Mouse (Mus musculus) adrenal gland, postnatal 14 days (tissue): ENCODE measurements around the gene Ltbp4. TPM values are rescaled to one million over a fixed set of nuclear protein-coding genes. Genes with fewer than 3 reads are reported as not detected.

Experiments used
- DNase-seq: peaks from one replicate; pipeline ENCODE4 v3.0.0; 2021; ENCODE audit warnings: mixed read lengths
- total RNA-seq: library from RNA; stranded (reverse); gene quantifications from 2 replicates; pipeline ENCODE4 v1.2.3, GENCODE M21; 2021

Gene Ltbp4
- total RNA-seq, 1 experiment from 2014 or later: 126 TPM

DNA sequence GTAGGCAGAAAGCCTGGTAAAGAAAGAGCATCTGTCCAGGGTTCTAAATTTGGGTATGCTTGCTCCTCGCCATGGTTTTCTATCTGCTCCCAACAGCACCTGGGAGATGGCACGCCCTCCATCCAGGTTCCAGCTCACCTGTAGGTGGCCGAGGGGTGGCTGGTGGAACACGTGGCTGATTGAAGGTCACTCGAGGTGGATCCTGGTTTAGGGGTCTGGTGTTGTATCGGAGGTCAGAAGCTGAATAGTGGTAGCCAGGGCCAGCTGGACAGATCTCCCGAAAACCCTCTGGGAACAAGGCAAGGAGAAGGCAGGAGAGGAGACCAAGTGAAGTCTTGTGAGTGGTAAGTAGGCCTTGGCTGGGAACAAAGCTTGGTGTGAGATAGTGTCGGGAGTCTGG, 10.0 kb downstream of the Ltbp4 start:
- no peak for DNase-seq

DNA sequence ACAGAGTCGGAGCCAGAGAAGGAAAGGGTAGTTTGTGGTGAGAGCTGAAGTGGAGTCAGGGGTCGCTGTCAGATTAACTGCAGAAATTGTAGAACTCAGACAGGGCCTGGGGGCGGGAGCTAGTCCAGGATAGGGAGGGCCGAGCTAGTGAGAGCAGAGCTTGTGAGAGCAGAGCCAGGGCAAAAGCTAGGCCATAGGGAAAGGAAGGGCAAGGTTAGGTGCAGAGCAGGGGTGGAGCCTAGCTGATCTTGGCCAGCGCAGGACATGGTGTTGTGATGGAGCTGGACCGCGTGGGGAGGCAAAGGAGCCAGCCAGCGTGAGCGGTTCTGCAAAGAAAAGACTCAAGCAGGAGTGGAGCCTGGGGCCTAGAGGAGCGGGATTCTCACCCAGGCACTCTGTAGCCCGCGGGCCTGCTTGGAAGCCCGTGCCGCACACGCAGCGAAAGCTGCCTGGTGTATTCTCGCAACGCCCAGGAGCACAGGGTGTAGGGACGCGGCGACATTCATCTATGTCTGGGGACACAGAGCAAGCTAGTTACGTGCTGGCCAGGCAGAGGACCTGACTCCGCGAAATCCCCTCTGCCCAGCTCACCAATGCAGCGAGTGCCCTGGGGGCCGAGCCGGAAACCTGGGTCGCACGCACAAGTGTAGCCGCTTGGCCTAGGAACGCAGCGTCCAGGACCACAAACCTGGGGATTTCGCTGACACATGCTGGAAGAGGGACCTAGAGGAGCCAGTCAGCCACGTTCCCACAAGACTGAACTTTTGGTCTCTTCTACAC, 11.2 kb downstream of the Ltbp4 start:
- peak; percentile 53 for DNase-seq

DNA sequence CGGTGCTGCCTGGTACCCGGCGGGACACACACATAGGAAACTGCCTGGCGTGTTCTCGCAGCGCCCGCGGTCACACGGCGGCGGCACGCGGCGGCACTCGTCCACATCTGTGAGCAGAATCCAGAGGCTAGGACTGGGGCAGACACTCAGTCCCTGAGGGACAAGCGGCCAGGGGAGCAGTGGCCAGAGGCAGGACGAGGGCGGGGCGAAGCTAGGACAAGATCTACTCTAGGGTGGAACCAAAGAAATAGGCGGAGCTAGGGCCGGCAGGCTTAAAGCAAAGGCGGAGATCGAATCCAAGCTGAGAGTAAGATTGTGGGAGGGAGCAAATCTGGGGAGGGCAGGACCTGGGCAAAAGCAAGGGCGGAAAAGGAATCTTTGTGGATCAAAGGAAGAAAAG, 11.8 kb downstream of the Ltbp4 start:
- DNase-seq: peak; percentile 85

DNA sequence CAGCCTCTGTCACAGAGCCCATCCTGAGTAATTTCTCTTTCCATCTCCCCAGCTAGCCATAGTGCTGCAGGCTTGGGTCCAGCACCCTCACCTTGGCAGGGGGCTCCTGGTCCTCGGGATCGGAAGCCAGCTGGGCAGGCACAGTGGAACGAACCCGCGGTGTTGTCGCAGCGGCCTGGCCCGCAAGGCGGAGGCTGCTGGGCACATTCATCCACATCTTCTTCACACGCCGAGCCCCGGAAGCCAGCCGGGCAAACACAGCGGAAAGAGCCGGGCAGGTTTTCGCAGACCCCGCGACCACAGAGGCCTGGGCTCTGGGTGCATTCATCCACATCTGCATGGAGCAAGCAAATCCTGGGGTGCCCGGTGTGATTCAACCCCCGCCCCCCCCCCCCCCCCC, 12.6 kb downstream of the Ltbp4 start:
- no peak for DNase-seq

DNA sequence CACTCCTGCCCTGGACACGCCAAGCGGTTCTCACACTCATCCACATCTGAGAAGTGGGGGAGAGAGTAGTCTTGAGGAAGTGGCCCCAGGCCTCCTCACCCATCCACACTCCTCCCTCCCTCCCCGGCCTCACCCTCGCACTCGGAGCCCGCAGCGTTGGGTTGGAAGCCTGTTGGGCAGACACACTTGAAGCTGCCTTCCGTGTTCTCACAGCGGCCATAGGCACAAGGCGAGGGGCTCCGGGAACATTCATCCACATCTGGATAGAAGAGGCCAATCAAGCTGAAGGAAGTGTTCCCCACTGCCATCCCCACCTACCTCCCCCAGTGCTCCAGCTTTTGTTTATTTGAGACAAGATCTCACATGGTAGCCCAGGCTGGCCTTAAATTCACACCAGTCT, 13.3 kb downstream of the Ltbp4 start:
- DNase-seq: no peak

DNA sequence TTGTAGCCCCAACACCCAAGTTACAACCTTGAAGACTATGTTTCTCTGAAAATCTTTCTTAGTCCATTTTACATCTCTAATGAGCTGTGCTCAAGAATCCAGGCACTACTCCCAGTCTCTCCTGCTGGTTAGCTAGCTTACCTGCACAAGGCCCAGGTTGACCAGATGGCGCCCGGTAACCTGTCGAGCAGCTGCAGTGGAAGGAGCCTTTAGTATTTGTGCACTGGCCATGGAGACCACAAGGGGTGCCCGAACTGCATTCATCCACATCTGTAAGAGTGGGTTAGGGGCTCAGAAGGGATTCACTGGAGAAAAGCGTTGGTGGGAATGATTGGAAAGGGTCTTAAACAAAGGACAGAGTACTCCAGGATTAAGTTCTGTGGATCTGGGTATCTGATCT, 14.5 kb downstream of the Ltbp4 start:
- no peak for DNase-seq

DNA sequence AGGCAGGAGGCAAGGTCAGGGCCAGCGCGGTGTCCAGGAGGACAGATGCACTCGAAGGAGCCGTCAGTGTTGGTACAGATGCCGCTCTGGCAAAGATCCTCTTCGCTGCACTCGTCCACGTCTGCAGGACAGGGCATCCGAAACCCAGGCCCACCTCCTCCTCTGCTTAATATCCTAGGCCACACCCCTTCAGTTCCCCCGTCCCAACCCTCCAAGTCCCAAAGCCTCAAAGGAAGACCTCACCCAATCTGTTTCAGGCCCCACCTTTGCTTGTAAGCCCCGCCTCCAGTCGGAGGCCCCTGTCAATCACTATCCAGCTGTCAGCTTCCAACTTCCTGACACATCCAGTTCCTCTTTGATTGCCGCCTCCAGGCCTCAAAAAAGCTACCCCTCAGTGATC, 15.2 kb downstream of the Ltbp4 start:
- DNase-seq: no peak

DNA sequence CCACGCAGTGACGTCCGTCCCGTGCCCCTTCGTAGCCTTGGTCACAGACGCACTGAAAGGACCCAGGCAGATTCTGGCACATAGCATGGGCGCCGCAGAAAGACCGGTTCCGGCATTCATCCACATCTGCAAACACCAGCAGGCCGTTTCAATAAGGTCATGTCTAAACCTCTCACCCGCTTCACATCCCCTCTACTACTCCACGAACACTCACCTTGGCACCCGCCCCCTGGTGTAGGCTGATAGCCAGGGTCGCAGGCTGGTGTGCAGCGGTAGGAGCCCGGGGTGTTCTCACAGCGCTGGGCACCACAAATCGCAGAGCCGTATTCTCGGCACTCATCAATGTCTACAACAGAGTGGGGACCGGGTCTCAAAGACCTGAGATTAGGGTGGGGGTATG, 18.1 kb downstream of the Ltbp4 start:
- DNase-seq: no peak

DNA sequence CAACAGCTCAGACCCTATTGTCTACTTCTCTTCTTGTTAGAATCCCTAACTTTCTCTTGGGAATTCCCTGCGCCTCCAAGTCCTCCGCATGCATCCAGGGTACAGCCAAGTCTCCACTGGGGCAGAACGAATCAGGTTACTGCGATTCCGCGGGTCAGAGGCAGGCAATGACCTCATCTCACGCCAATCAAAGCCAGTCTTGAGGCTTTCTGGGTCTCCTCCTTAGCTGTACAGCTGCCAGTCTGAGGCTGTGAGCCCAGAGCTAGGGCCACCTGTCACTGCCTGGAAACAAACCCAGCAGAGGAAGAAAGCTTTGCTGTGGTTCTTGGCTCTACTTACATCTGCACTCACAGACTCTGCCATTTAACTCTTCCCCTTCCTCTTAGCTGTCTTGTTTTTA, 21.5 kb downstream of the Ltbp4 start:
- DNase-seq: no peak

DNA sequence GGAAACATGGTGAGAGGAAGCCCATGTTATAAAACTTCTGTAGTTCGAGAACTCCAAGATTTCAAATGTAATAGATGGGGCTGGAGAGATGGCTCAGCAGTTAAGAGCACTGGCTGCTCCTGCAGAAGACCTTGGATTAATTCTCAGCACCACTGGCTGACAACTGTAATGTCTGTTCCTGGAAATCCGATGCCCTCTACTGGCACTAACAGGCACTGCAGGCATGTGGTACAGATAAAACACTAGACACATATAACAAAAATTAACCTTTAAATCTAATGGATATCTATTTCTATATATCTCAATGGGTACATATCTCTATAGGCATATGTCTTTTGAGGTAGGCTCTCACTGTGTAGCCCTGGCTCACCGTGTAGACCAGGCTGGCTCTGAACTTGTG, 23.1 kb downstream of the Ltbp4 start:
- no peak for DNase-seq

DNA sequence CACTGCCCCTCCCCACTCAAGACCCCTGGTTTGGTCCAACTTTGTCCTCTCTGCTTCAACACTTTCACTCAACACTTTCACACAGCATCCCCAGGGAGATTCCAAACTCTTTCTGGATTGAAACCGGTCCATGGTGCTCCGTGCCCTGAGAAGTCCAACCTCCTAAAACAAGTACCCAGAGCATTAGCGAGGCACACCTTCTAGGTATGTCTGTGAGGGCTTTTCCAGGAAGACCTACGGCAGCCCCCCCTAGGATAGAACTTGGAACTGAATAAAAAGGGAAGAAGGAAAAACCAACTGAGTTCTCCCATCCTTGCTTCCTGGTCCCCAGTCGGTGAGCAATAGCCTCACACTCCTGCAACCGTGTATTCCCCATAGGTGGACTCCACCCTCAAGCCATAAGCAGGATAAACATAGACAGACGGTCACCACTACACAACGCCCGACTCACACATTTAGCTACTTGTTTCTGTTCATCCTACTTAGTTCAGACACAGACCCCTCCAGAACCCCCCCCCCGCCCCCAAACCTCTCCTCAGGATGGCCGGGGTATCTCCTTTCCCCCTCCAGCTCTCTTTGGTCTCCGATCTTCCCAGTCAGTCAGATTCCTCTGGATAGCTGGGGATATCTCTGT, 25.7 kb downstream of the Ltbp4 start:
- DNase-seq: no peak

DNA sequence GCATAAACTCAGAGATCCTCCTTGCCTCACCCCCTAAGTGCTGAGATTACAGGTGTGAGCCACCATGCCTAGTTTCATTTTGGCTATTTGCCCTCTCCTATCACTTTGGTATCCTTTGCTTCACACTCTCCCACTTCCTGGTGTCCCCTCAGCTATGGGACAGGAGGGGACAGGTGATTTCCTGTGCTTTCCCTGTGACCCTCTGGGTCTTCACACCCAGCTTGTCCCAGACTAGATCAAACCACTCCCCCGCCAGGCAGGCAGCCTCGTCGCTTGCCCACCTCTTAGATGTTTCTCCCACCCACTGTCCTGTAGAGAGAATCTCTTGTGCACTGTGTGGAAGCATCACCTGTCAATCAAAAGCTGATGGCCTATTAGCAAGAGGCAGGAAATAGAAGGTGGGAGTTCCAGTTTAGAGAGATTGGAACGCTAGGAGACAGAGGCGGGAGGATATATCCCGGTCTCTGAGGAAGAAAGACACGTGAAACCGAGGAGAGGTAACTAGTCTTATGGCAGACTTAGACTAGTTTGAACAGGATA, 26.4 kb downstream of the Ltbp4 start:
- DNase-seq: no peak

DNA sequence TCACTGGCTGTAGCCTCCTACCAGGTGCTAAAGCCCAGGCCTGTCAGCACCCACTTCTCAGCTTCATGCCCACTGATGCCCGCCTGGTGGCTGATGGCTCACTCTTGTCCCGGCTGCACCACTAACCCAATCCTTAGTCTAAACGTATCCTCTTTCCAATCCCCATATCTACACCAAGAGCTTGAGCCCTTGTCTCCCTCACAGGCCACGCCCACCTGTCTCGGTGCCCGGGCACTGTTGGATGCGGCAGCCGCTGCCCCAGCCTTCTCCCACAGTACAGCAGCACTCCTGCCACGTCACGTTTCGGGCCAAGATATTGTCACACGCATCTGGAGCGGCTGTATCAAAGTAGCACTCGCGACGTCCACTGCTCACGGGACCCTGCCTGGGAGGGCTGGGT, 27.2 kb downstream of the Ltbp4 start:
- peak; percentile 76 for DNase-seq

DNA sequence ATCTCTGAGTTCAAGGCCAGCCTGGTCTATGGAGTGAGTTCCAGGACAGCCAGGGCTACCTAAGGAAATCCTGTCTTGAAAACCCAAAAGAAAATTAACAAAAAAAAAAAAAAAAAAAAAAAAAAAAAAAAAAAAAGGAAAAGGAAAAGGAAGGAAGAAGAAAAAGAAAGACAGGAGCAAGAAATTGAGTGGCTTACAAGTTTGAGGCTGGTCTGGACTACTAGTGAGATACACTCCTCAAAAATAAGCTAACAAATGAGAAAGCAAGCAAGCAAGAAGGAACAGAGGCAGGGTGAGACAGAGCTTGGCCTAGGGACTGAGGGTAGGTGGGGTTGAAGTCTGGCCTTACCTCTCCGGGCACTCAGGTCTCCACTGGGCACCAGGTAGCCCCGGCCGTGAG, 27.7 kb downstream of the Ltbp4 start:
- DNase-seq: no peak

DNA sequence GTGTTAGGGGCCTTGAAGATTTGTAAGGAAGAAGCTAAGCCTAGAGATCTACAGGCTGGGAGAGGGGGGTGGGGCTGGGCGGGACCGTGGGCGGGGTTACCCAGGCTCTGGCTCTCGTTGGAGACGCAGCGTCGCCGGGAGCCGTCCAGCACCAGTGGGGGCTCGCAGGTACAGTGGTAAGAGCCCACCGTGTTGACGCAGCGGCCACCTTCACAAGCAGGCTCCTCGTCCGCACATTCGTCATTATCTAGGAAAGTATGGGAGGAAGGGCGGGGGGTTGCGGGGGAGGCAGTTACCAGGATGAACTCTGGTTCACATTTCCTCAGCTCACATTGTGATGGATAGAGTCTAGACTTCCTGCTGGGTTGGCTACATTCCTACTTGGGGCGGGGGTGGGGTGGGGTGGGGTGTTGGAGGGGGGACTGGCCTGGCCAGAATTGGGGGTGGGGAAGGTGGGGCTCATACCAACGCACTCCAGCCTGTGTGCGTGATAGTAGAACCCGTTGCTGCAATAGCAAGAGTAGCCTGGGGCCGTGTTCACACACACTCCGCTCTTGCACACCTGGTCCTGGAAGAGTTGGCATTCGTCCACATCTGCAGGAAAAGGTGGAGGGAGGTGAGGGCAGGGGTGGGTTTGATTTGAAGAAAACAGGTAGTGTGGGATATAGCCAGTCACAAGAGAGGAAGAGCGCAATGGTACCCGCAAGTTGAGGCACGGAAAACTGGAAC, 28.5 kb downstream of the Ltbp4 start:
- DNase-seq: no peak

DNA sequence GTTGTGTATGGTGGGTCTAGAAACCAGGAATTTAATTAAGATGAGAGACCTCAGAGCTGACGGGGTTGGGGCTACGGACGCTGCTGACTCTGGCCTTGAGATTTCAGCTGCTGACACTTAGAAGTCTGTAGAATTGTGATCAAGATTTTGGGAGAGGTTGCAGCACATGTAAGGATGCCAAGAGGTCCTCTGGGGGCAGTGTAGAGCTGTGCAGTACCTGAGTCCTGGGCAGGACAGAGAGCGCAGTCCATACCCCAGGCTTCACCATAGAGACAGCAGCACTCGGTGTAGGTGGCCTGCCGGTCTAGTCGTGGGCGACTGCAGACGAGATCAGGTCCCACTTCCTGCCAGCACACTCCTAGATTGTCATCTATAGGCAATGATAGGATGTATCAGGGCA, 29.9 kb downstream of the Ltbp4 start:
- DNase-seq: no peak

DNA sequence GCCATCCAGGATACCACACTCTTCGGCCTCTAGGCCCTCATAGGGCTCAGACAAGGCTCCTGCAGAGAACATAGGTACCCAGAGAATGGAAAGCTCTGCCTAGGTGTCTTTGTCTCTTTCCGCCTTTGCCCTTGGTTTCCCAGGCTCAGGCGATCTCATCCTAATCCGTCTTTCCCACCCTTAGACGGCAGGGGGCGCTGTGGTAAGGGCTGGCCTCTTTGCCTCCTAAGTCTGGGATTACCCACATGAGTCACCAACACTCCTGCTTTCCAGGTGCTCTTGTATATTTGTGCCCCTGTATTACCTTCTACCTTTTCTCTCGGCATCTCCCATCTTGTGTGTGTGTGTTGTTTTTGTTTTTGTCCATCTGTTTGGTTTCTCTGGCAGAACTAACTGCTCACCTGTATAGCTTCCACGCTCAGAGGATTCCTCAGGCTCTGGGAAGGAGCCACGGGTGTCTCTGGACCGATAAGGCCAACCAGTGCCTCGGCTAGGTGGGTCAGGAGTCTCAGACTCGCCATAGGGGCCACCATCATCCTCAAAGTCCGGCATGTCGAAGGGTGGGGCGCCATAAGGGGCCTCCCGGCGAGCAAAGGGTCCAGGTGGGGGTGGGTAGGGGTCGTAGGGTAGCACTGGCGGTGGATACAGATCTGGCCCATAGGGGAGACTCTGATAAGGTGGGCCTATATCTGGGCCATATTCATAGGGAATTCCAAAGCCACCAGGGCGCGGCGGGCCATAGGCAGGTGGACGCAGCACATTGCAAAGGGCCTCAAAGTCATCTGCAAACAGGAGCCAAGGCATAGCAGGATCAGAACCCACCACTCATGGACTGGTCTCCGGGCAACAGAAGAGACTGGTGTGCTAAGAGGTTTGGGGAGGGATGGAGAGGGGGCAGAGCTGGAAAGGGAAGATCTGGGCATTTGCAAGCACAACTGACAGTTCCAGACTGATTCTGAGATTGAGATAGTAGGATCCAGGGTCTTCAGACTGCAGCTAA, 31.0 kb downstream of the Ltbp4 start:
- peak; percentile 70 for DNase-seq

DNA sequence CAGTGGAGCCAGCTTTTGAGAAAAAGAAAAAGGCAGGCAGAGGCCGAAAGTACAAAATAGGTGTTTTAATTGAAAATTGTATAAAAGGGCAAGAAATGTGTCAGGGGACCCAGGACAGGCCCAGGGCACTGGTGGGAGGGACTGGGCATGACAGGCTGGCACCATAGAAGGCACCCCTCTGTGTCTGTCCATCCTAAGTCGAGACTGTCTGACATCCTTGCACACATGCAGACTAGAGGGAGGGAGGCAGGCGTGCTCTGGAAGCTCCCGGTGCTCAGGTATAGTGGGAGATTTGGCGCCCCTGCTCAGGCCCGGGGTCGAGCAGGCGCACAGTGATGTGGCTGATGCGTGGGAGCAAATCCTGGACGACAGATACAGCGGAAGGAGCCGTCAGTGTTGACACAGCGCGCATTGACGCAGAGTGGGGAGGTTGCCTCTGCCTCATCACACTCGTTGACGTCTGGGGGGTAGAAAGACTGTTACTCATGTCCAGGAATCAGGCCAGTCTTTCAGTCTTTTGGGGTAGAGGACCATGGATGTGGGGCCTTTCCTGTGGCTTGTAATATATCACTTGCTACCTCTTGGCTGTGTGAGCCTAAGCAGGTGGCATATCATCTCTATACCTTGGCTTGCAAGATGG, 32.3 kb downstream of the Ltbp4 start:
- DNase-seq: no peak

DNA sequence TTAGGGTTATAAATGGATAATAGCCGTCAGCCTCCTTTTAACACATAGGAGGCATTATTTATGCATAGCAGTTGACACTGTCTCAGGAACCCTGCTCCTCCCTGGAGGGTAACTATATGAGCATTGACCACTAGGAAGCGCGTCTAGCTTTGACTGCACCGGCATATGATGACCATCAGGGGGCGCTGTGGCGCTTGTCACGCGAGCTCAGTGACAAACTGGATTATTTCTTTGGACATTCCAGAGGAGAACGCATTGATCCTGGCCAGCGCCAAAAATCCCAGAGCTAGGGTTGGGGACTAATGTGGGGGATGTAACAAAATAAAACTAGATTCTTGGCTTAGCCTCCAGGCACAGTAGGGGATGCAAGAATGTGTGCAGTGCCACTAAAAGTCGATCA, 35.3 kb downstream of the Ltbp4 start:
- DNase-seq: peak; percentile 87

DNA sequence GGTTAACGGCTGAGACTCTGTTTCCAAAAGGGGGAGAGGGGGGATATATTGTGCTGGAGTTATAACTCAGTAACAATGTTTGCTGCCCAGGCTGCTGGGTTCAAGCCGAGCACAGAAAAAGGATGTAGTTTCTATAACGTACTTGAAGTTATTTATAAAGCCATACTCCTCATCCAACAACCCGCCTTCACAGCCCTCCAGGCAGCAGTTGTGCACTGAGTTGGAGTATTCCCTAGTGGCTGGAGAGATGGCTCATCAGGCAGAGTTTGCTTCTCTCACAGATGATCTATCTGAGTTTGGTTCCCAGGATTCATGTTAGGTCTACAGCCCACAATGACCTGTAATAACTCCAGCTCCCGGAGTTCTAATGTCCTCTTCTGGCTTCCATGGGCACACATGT, 36.7 kb downstream of the Ltbp4 start:
- no peak for DNase-seq

DNA sequence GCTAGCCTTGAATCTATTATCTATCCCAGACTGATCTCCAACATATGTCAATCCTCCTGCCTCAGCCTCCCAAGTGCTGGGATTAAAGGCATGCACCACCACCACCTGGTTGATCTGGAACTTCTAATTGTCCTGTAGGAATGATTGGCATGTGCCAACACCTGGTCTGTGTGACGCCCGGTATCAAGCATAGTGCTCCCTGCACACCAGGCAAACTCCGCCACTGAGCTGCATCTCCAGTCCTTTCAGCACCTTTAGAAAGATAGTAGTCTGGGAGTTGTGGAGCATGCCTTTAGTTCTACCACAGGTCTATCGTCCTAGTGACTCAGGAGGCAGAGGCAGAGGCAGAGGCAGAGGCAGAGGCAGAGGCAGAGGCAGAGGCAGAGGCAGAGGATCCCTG, 37.1 kb downstream of the Ltbp4 start:
- DNase-seq: no peak

DNA sequence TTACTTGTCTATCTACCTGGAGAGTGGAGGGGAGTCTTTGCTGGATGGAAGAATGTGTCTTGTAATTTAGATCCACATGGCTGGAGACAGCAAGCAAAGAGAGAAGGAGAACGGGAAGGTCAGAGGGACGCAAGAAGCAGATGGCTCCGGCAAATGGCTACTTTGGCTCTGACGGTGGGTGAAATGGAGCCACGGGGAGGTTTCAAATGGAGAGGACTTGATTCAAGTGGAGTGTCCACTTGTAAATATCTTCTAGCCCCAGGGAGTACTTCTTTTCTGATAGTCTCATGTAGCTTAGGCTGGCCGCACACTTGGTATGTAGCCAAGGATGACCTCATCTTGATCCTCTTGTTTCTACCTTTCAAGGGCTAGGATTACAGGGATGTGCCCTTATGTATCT, 38.7 kb downstream of the Ltbp4 start:
- DNase-seq: no peak
